Mouse (Mus musculus) kidney, adult 11 months (tissue): ENCODE results near the gene Gm6899.

ENCODE experiments used
- DNase-seq: peaks from one replicate; pipeline ENCODE4 v3.0.0; 2022

Gene Gm6899

GRCm38 (mm10) chr11:26593061-26594059 lies at the start of gene Gm6899, which contains the start of gene Vrk2:
TSS of gene Gm6899 (plus strand) at chr11:26593241.
TSS of gene Vrk2 (minus strand) at chr11:26593999.
- peak; percentile 85 for DNase-seq

- no peak for DNase-seq
Measured at GRCm38 (mm10) chr11:26551551-26551950, 41.5 kb upstream of the Gm6899 start.

GRCm38 (mm10) chr11:26585409-26586366 lies 7.4 kb upstream of the Gm6899 start:
- no peak for DNase-seq

- no peak for DNase-seq
Measured at GRCm38 (mm10) chr11:26586367-26587183, 6.5 kb upstream of the Gm6899 start.

GRCm38 (mm10) chr11:26587184-26587524 lies 5.9 kb upstream of the Gm6899 start:
- DNase-seq, result no peak

GRCm38 (mm10) chr11:26592395-26593053 lies 517 bp upstream of the Gm6899 start:
- no peak for DNase-seq

GRCm38 (mm10) chr11:26594487-26594886 lies 1.4 kb downstream of the Gm6899 start:
- no peak for DNase-seq

- DNase-seq, result no peak
Measured at GRCm38 (mm10) chr11:26596186-26596585, 3.1 kb downstream of the Gm6899 start.

- no peak for DNase-seq
Measured at GRCm38 (mm10) chr11:26597145-26597544, 4.1 kb downstream of the Gm6899 start.

- no peak for DNase-seq
Measured at GRCm38 (mm10) chr11:26597761-26598160, 4.7 kb downstream of the Gm6899 start.

GRCm38 (mm10) chr11:26598876-26599275 lies 5.8 kb downstream of the Gm6899 start:
- DNase-seq, result no peak

GRCm38 (mm10) chr11:26600692-26601091 lies 7.7 kb downstream of the Gm6899 start:
- DNase-seq, result no peak

GRCm38 (mm10) chr11:26601571-26602175 lies 8.6 kb downstream of the Gm6899 start:
- DNase-seq, result no peak

- DNase-seq, result no peak
Measured at GRCm38 (mm10) chr11:26604061-26604655, 11.1 kb downstream of the Gm6899 start.

GRCm38 (mm10) chr11:26608795-26609194 lies 15.8 kb downstream of the Gm6899 start:
- DNase-seq, result no peak

- DNase-seq, result no peak
Measured at GRCm38 (mm10) chr11:26618475-26619223, 25.6 kb downstream of the Gm6899 start.

GRCm38 (mm10) chr11:26622727-26623126 lies 29.7 kb downstream of the Gm6899 start:
- no peak for DNase-seq

GRCm38 (mm10) chr11:26636239-26636638 lies 43.2 kb downstream of the Gm6899 start:
- no peak for DNase-seq

- peak; percentile 2 for DNase-seq
Measured at GRCm38 (mm10) chr11:26640314-26640785, 47.3 kb downstream of the Gm6899 start.

- DNase-seq, result no peak
Measured at GRCm38 (mm10) chr11:26642141-26642540, 49.1 kb downstream of the Gm6899 start.
